Mouse (Mus musculus) c-Kit-negative CD71-positive TER-119-positive erythroid progenitor cells, embryonic 14.5 days (primary cell): ENCODE measurements around the gene Ror1.

Source experiments
- DNase-seq: peaks from one replicate; pipeline ENCODE4 v3.0.0-alpha.2; 2013; ENCODE audit warnings: low read depth, low spot score

Ror1 gene

GRCm38 (mm10) chr4:100478592-100479321 lies 383.2 kb downstream of the Ror1 start, which contains the start of gene Ube2u:
Gene Ube2u, plus strand, starts transcription at chr4:100478849.
- no peak for DNase-seq

- no peak for DNase-seq
Observed at GRCm38 (mm10) chr4:100488447-100488846, 392.9 kb downstream of the Ror1 start.
